Mouse (Mus musculus): ENCODE measurements around the gene Cmklr1.

The Cmklr1 gene

DNA sequence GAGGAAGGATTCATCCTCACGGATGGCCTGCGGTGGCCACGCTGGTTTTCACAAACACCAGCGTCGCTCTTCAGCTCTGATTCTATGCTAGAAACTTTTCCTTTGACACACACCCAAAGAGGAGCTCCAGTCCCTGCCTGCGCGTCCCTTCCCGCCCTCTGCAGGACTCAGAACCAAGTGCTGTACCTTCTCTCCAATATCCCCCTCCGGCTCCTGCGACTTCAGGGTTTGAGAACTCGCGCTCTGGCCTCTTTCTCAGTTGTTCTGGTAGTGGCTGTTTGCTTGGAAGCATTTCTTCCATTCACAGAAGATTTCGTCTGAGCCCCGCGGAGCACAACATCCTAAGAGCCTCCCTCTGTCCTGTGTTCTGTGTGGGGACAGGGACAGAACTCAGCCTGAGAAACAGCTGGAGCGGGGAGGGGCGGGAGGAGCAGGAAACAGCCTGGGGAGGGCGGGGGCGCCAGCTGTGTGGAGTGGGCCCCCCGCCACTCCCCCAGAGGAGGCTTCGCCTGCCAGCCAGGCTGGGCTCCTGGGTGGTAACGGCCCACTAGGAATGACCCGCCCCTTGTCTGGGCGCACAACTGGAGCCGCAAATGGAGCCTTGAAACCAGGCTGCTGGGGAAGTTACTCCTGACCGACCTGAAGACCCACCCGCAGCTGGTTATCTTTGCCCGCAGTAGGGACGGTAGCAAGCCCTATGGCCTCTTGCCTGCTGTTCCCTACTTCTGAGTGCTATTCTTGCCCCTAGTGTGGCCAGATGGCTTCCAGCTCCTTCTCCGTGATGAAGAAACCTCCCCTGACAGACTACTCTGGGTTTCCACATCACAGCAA is at the start of gene Cmklr1:
Gene Cmklr1, minus strand, starts transcription at position 392 of the 831 bp plus-strand sequence.
- DNase-seq (ENCODE audit: low read depth, low spot score), result no peak

DNA sequence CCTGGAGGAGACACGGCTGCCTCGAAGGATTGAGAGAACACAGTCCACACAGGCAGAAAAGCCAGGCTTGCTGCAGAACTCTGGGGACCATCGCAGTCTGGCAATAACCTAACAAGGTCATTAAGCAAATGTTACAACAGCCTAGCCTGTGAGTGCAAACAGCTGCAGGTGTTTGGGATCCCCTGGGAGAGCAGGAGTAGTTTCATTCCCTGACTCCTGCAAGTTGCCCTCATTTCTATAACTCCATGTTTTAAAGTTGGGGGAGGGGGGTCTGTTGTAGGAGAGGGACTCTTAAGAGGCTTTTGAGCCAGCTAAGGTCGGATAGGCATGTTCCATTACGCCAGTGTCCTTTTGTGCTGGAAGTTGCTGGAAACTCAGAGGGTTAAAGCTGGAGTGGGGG is 44.2 kb upstream of the Cmklr1 start:
- no peak for DNase-seq (ENCODE audit: low read depth, low spot score)

DNA sequence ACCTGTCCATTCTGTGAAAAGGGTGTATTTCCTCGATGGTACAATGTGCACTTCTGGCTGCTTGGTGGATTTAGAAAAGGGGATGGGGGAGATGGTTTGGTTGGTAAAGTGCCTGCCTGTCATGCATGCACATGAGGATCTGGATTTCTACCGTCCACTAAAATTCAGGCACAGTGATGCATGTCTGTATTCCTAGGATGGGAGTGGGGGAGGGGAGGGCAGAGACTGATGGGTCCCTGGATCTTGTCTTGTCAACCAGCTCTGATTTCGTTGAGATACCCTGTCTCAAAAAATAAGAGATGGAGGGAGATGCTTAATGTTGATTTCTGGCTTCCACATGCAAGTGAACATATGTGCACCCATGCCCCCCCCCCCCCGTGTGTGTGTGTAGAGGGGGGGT is 43.8 kb upstream of the Cmklr1 start:
- no peak for DNase-seq (ENCODE audit: low read depth, low spot score)

DNA sequence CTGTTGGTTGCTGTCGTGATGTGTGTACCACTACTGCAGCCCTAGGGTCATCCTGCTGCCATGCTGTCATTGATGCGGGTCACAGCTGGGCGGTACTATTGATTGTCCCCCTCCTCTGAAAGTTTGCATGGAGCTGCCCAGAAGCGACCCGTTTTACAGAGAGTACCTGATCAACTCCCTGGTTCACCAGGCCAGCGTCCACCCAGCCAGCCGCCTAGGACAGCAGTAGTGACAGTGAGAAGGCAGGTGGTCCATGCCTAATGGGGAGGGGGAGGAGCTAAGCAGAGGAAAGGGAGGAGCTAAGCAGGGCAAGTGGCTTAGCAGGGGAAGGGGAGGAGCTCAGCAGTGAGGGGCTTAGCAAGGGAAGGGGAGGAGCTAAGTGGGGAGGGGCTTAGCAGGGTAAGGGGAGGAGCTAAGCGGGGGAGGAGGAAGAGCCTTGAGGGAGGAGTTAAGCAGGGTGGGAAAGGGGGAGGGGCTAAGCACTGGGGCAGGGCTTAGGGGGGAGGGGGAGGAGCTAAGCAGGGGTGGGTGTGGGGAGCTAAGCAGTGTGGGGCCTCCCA is 43.0 kb upstream of the Cmklr1 start:
- DNase-seq (ENCODE audit: low read depth, low spot score), result no peak

DNA sequence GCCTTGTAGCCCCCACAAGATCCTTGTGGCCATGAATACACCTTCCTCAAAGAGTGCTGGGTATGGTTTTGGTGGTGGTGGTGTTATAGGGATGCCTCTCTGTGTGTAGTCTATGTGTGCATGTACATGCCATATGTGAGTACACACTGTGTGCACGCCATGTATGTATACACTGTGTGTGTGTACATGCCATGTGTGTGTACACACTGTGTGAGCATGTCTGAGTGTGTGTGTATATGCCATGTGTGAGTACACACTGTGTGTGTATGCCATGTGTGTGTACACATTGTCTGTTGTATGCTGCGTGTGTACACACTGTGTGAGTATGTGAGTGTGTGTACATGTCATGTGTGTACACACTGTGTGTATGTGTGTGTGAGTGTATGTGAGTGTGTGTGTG is 40.6 kb upstream of the Cmklr1 start:
- no peak for DNase-seq (ENCODE audit: low read depth, low spot score)

DNA sequence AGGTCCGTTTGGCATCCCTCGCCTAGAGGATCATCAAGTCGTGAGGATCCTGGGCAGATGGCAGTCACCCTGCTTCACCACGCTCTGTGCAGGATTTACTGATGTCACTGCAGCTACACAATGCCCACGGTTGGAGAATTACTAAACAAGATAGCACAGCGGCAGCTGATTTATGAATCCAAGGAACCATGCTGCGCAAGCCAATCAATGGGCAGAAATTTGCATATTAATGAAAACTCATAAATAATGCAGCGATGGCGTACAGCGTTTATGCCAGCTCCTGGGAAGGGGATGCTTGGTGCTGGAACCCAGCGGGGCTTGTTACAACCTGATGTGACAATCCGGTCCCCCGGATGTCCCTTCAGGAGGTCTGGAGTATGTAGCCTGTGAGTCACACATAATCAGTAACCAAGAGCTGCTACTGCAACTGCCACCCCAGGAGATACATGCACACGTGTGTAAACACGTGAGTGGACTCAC is 39.9 kb upstream of the Cmklr1 start:
- no peak for DNase-seq (ENCODE audit: low read depth, low spot score)

DNA sequence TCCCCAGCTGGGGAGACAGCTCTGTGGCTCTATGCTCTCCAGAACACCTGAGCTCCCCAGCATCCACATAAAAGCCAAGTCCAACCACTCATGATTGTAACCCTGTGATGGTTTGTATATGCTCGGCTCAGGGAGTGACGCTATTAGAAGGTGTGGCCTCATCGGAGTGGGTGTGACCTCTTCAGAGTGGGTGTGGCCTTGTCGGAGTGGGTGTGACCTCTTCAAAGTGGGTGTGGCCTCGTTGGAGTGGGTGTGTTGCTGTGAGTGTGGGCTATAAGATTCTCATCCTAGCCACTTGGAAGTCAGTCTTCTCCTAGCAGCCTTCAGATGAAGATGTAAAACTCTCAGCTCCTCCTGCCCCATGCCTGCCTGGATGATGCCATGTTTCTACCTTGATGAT is 37.3 kb upstream of the Cmklr1 start:
- DNase-seq (ENCODE audit: low read depth, low spot score), result no peak

DNA sequence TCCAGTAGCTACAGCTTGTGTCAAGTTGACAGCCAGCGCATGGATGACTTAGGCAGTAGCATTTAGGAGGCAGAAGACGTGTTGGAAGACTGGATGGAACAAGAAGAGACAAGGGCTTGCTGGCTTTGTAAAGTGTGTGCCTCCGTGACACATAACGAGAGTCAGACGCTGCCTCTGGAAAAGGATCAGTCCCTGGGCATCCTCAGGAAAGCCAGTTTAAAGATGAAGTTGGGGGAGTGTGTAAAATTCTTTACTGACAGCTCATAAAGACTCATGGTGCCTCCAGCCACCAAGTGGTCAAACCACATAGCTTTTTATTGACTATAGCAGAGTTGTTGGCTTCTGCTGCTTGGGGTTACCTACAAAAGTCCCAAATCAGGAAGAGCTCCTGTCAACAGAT is 35.2 kb upstream of the Cmklr1 start:
- DNase-seq (ENCODE audit: low read depth, low spot score), result peak; percentile 78

DNA sequence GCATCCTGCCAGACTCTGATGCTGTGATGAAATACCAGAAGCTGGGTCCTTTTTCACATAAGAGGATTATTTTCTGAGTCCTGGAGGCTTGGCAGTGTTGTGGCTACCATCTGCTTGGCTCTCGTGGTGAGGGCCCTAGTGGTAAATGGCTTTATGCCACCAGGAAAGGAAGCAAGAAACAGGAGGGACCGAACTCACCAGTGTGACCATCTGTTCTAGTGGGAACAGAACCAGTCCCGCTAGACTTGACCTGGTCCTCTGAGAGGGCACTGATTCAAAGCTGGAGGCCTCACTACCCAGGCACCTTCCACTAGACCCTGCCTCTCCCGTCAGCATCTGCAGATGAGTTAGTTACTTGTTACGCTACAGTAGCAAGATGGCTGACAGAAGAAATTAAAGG is 33.0 kb upstream of the Cmklr1 start:
- DNase-seq (ENCODE audit: low read depth, low spot score), result no peak

DNA sequence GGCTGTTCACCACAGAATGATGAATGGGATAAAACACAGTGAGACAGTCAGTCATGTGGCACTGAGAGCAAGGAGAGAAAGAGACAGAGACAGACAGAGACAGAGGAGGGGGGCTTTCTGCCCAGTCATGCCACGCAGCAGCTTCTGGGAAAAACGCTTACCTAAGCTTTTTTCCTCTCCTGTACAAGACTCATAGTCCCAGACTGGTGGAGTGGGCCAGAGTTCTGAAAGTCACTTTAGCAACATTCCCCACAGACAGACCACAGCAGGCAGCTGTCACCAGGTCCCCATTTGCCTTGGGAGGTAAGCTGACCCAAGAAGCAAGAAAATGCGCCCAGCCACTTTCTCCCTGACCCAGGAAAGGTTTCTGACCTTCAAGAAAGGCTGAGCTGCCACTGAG is 32.2 kb upstream of the Cmklr1 start:
- DNase-seq (ENCODE audit: low read depth, low spot score), result no peak

DNA sequence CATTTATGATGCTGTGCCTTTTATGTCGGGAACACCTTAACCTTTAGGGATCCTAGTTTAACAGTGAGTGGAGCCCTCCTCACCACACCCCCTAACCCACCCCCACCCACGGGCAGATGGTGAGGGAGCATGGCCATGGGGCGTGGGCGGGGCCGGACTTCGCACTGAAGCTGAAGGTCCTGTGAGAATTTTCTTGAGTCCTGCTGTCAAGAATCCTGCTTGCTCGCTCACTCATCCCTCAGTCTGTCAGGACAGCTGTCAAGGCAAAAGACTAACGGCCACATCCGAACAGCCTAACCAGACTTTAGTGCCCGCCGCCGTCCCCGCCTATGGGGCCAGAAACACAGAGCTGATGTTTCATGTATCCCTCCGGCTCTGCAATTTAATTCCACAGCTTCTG is 31.0 kb upstream of the Cmklr1 start:
- no peak for DNase-seq (ENCODE audit: low read depth, low spot score)

DNA sequence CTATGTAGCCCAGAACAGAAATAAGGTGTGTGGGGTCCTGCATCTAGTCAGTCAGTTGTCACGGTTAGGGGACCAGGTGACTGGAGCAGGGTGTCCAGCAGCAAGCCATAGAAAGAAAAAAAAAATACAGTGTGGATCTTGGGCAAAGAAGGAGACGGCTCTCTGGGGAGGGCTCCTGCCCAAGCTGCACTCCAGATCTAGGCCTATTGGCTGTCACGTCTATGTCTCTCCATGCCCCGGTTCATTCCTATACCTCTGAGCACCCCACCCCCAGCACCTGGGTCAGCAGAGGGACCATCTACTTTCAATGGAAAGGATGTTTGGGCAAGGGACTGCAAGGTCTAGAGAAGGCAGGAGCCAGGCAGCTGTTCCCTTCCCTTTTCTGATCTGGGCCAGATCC is 29.3 kb upstream of the Cmklr1 start:
- DNase-seq (ENCODE audit: low read depth, low spot score), result no peak

DNA sequence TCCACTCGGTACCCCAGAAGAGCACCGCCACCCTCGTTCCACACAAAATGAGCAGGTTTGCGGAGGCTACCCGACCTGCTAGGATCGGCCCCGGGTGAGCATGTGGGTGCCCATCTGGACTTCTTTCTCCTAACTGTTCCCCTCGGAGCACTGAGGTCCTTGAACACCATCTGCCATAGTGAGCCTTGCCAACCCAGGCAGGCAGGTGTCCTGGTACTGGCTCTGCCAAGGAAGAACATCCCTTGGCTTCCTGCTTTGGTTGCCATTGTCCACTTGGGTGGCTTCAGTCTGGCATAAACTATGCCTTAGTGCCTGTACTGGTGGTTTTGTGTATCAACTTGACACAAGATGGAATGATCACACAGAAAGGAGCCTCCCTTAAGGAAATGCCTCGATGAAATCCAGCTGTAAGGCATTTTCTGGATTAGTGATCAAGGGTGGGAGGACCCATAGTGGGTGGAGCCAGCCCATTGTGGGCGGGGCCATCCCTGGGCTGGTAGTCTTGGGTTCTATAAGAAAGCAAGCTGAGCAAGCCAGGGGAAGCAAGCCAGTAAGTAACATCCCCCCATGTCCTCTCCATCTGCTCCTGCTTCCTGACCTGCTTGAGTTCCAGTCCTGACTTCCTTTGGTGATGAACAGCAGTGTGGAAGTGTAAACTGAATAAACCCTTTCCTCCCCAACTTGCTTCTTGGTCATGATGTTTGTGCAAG is 28.7 kb upstream of the Cmklr1 start:
- DNase-seq (ENCODE audit: low read depth, low spot score), result no peak

DNA sequence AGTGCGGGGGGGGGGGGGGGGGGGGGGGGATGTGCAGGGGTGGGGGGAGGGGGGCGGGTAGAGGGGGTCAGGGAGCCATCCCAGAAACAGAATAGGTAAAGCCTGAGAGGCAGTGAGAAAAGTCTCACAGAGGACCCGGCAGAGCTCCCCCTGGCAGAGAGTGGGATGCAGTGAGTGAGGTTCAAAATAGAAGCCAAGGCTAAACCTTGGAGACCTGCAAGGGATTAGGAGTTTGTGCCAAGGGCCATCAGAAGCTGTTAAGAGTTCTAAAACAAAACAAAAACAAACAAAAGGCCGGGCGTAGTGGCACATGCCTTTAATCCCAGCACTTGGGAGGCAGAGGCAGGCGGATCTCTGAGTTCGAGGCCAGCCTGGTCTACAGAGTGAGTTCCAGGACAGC is 27.3 kb upstream of the Cmklr1 start:
- no peak for DNase-seq (ENCODE audit: low read depth, low spot score)

DNA sequence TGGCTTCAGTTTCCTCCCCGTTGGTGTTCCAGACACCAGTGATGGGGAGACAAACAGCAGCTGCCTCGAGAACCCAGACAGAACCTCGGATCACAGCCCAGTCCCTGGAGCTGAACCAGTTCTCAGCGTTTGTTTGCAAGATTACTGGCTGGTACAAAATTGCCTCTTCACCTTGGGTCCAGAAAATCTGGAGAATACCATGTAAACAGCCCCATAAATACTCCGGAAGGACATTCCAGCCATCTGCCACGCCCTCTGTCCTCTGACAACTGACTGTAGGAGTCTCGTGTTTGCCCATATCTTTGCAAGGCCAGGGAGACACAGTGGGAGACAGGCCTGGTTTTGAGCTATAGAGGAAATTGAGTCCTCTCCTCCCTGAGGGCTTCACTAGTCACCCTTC is 24.6 kb upstream of the Cmklr1 start:
- DNase-seq (ENCODE audit: low read depth, low spot score), result no peak

DNA sequence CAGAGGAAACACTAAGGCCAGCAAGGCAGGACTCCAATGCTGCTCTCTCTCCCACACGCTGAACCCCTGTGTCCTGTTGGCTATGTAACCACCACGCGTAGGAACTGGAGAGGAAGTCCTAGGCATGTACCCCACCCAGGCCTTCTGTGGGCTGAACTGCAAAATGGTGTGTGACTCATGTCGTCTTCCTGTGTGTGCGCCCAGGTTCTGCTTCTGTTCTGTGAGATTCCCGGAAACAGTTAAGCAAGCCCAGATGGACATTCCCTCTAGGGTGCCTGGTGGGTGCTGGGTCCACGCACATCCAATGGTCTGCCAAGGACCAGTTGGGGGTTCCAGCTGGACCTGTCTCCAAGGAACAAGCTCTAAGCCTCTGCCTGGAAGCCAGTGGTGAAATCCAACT is 22.2 kb upstream of the Cmklr1 start:
- DNase-seq (ENCODE audit: low read depth, low spot score), result peak; percentile 47

DNA sequence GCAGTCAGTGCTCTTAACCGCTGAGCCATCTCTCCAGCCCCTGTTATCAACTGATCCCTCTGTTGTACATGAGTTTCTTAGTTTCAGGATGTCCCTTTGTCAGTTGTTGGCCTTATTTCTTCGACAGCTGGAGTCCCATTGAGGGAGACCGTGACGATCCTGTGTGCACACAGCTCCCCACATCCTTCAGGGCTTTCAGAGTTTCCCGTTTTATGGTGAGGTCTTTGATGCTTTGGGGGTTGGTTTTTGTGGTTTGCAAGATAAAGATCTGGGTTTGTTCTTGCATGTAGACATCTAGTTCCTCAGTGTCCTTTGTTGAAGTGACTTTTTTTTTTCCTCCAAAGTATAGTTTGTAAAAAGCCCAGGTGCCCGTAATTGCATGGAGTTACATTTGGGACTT is 20.4 kb upstream of the Cmklr1 start:
- no peak for DNase-seq (ENCODE audit: low read depth, low spot score)

DNA sequence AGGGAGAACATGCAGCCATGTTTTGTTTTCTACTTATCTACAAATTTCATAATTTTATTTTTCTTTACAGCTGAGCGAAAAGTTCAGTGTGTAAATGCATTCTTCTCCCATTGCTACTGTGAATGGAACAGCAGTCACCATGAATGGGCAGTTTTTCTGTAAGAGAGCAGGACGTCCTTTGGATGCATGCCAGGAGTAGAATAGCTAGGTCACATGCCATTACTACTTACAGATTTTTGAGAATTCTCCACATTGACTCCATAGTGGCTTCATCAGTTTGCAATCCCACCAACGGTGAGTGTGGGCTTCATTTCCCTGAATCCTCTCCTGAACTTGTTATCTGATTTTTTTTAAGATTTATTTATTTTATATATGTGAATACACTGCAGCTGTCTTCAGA is 19.9 kb upstream of the Cmklr1 start:
- DNase-seq (ENCODE audit: low read depth, low spot score), result no peak

DNA sequence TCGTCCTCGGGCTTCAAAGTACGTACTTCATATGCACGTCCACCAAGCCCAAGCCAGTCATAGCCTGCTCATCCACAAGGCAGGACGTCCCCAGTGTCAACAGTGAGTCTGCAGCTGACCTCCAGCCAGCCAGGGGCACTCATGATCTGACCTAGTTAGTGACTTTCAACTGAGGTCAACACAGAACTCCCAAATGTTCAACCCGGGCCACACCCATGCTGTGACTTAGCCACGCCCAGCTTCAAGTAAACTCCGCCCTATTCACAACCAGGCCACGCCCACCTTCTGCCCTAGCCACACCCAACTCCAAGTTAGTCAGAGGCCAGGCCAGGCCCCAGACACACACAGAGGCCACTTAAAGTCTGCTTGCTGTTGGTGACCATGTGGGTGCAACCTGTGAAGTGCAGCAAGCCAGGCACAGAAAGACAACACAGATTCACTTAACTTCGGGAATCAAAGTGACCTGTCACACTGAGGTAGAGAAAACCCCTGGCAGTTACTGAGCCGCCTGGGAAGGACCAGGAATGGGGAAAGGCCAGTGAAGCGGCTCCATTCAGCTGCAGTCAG is 14.5 kb upstream of the Cmklr1 start:
- peak; percentile 39 for DNase-seq (ENCODE audit: low read depth, low spot score)

DNA sequence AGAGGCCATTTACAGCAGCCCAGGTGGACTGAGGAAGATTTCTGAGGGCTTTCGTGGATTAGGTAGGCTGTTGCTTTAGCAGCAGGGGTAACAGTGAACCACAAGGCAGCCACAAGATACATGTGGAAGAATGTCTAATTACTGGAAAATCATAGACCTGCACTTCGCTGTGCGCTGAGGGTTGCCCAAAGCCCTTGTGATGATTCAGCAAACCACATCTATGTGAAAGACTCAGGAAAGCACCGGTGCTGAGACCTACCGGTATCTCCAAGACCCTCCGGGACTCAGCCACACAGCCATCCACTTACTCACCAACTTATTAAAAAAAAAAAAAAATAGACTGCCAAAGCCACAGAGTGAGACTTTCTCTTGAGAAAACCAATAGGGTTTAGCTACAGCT is 13.9 kb upstream of the Cmklr1 start:
- no peak for DNase-seq (ENCODE audit: low read depth, low spot score)

DNA sequence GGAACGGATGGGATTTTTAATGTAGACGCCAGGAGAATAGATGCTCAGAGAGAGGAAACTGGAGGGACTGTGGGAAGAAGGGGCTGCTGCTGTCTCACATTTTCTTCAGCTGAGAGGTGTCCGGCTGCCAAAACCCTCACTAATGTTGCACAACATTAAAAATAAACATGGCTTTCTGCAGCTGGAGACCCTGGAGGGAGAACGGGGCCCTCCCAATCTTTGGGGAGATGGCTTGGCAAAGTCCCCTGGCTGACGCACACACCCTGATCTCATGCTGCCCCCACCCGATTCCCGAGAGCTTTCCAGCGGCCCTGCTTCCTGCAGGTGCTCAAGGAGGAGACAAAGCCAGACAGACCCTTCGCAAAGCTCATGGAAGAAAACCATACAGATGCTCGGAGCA is 10.6 kb upstream of the Cmklr1 start:
- no peak for DNase-seq (ENCODE audit: low read depth, low spot score)

DNA sequence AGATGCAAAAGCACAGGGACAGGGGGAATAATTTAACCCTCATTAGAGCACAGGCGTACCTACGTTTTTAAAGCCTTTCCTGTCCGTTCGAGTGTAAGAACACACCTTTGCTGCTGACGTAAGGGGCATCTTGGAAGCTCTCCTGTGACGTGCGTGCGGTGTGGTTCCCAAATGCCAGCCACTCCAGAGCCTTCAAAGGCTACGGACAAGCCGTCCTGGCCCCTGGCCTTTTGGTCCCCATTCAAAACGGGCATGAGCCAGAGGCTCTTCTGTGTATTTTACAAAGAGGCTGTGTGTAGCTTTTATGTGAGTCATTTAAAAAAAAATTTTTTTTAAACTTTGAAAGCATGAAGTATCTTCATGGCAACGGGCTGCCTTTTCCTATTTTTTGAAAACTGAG is 4.6 kb upstream of the Cmklr1 start:
- no peak for DNase-seq (ENCODE audit: low read depth, low spot score)

DNA sequence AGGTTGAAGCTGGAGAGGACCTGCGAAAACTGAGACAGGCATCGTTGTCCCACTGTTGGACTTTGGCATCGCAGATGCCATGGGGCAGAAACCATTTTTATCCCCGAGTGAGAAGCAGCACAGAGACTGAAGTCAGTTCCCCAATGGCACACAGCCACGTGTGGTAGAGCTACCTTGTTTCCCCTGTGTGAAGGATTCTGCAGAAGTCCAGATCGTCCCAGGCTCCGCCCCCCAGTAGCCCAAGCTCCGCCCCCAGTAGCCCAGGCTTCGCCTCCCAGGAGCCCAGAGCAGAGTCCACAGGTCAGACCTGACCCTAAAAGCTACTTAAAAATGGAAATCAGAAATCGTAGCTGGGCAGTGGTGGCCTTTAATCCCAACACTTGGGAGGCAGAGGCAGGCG is 4.0 kb upstream of the Cmklr1 start:
- DNase-seq (ENCODE audit: low read depth, low spot score), result no peak
